Mouse (Mus musculus) gonadal fat pad, adult 2 months (tissue): ENCODE data around the gene Il34. TPM values are rescaled to one million over a fixed set of nuclear protein-coding genes. Genes with fewer than 3 reads are reported as not detected.

Source experiments
- DNase-seq: peaks from one replicate; pipeline ENCODE4 v3.0.0-alpha.2; 2012; ENCODE audit warnings: low read depth
- polyA plus RNA-seq: library from polyadenylated mRNA; depleted of rRNA; stranded (reverse); fragments of >200 nt; gene quantifications from 2 replicates; pipeline ENCODE4 v1.2.3, GENCODE M21; 2012; rRNA removed

The Il34 gene
- 43.4 and 49.2 TPM in 2 replicates for polyA plus RNA-seq

- DNase-seq = no peak
These were observed at the start of gene Il34 for GRCm38 (mm10) chr8:110805669-110806068. TSS of gene Il34 (minus strand) at chr8:110805924.

GRCm38 (mm10) chr8:110851186-110851585 lies 45.5 kb upstream of the Il34 start:
- no peak for DNase-seq

- no peak for DNase-seq
These were observed 42.1 kb upstream of the Il34 start for GRCm38 (mm10) chr8:110847645-110848495.

GRCm38 (mm10) chr8:110847171-110847549 lies 41.4 kb upstream of the Il34 start:
- no peak for DNase-seq

- no peak for DNase-seq
These were observed 40.9 kb upstream of the Il34 start, which contains the start of the genes Cog4 and Sf3b3 for GRCm38 (mm10) chr8:110846405-110847170. TSS of gene Cog4 (plus strand) at chr8:110846600. TSS of gene Sf3b3 (minus strand) at chr8:110846787.

GRCm38 (mm10) chr8:110845821-110846404 lies 40.2 kb upstream of the Il34 start:
- DNase-seq = no peak

- no peak for DNase-seq
These were observed 39.2 kb upstream of the Il34 start for GRCm38 (mm10) chr8:110844941-110845340.

GRCm38 (mm10) chr8:110843207-110843606 lies 37.5 kb upstream of the Il34 start:
- DNase-seq = no peak

GRCm38 (mm10) chr8:110842012-110842574 lies 36.4 kb upstream of the Il34 start:
- no peak for DNase-seq

GRCm38 (mm10) chr8:110831956-110832355 lies 26.2 kb upstream of the Il34 start:
- no peak for DNase-seq

- DNase-seq = no peak
These were observed 22.8 kb upstream of the Il34 start for GRCm38 (mm10) chr8:110828511-110828910.

- no peak for DNase-seq
These were observed 19.1 kb upstream of the Il34 start for GRCm38 (mm10) chr8:110824861-110825260.

- DNase-seq = no peak
These were observed 16.2 kb upstream of the Il34 start for GRCm38 (mm10) chr8:110821960-110822359.

GRCm38 (mm10) chr8:110820257-110820656 lies 14.5 kb upstream of the Il34 start:
- no peak for DNase-seq

- DNase-seq = no peak
These were observed 12.9 kb upstream of the Il34 start for GRCm38 (mm10) chr8:110818593-110818992.

GRCm38 (mm10) chr8:110816990-110817389 lies 11.3 kb upstream of the Il34 start:
- no peak for DNase-seq

GRCm38 (mm10) chr8:110815308-110815707 lies 9.6 kb upstream of the Il34 start:
- DNase-seq = no peak

- no peak for DNase-seq
These were observed 7.5 kb upstream of the Il34 start for GRCm38 (mm10) chr8:110813081-110813812.

GRCm38 (mm10) chr8:110812349-110813080 lies 6.8 kb upstream of the Il34 start:
- DNase-seq = no peak

GRCm38 (mm10) chr8:110811793-110812192 lies 6.1 kb upstream of the Il34 start:
- DNase-seq = no peak

- no peak for DNase-seq
These were observed 5.4 kb upstream of the Il34 start for GRCm38 (mm10) chr8:110811116-110811515.
